ENCODE assay signal across 8 mouse cellular contexts in genomic region chr16:24395100-24395499, GRCm38 (mm10). TPM values are rescaled to one million over a fixed set of nuclear protein-coding genes. Genes with fewer than 3 reads are reported as not detected.
DNase-seq lines count a peak whose midpoint lies in the region; ATAC-seq and TF ChIP-seq lines count a peak whose summit lies in the region.

No protein-coding gene starts in this region.

- DNase-seq in heart, adult 11 months: no peak
- DNase-seq in adipocyte (ENCODE audit: low spot score): peak; percentile 76
- DNase-seq in forebrain, postnatal 0 days: no peak
- DNase-seq in liver, embryonic 11.5 days (ENCODE audit: low spot score): no peak
- no peak for DNase-seq in thymus, postnatal 0 days (ENCODE audit: low spot score)

- ATAC-seq in heart, embryonic 12.5 days (ENCODE audit: insufficient number of reproducible peaks, low FRiP score): no peak
- no peak for ATAC-seq in forebrain, postnatal 0 days
- no peak for ATAC-seq in liver, embryonic 11.5 days (replicated peaks; ENCODE audit: low FRiP score)
- ATAC-seq in granulocyte monocyte progenitor cell, adult 5-6 weeks (replicated peaks; ENCODE audit: poor library complexity, severe bottlenecking): no peak
- ATAC-seq in megakaryocyte-erythroid progenitor cell, adult 5-6 weeks (replicated peaks; ENCODE audit: low FRiP score, low TSS enrichment, poor library complexity, severe bottlenecking): no peak

- no peaks in the 10 kb centered on the region for H3K27me3 ChIP-seq in heart, embryonic 12.5 days (replicated peaks)
- no peaks in the 10 kb centered on the region for H3K27me3 ChIP-seq in forebrain, postnatal 0 days (ENCODE audit: insufficient read depth, low read length)
- peaks cover 10% of the 10 kb centered on the region; the same call in 1 of the 2 replicates for H3K27me3 ChIP-seq in liver, embryonic 11.5 days (replicated peaks; ENCODE audit: control insufficient read depth, insufficient read depth, low read length)

- H3K4me3 ChIP-seq in heart, embryonic 12.5 days: peak overlapping the region; percentile 94
- H3K4me3 ChIP-seq in forebrain, postnatal 0 days (ENCODE audit: low read depth, low read length): no peak overlapping the region
- H3K4me3 ChIP-seq in liver, embryonic 11.5 days (ENCODE audit: low read depth, low read length): peak overlapping the region; percentile 82; the same call in 1 of the 2 replicates

- peak overlapping the region; percentile 99 for H3K27ac ChIP-seq in heart, embryonic 12.5 days (ENCODE audit: poor library complexity, severe bottlenecking)
- no peak overlapping the region for H3K27ac ChIP-seq in forebrain, postnatal 0 days (ENCODE audit: low read depth, low read length)
- no peak overlapping the region for H3K27ac ChIP-seq in liver, embryonic 11.5 days (ENCODE audit: low read depth, low read length)

- H3K9ac ChIP-seq in heart, embryonic 12.5 days: peak overlapping the region; percentile 99
- H3K9ac ChIP-seq in forebrain, postnatal 0 days: no peak overlapping the region
- no peak overlapping the region; the same call in 1 of the 2 replicates for H3K9ac ChIP-seq in liver, embryonic 11.5 days (ENCODE audit: low read depth, low read length)

- WGBS in heart, embryonic 12.5 days: 55% methylated on average over 2 of the region's 2 CpGs
- WGBS in forebrain, postnatal 0 days: 84% methylated on average over 2 of the region's 2 CpGs
- WGBS in liver, embryonic 11.5 days: 69% methylated on average over 2 of the region's 2 CpGs

- no peak for TF ChIP-seq CTCF in forebrain, postnatal 0 days (IDR thresholded peaks at IDR 0.05; ENCODE audit: low read depth)

- peak overlapping the region; percentile 87 for H3K4me2 ChIP-seq in heart, embryonic 12.5 days
- H3K4me2 ChIP-seq in forebrain, postnatal 0 days (ENCODE audit: low read depth): peak overlapping the region; percentile 82; the same call in 1 of the 2 replicates
- H3K4me2 ChIP-seq in liver, embryonic 11.5 days: peak overlapping the region; percentile 84

- peaks cover 67% of the 10 kb centered on the region for H3K4me1 ChIP-seq in heart, embryonic 12.5 days (replicated peaks)
- H3K4me1 ChIP-seq in forebrain, postnatal 0 days (ENCODE audit: insufficient read depth): no peaks in the 10 kb centered on the region
- peaks cover 10% of the 10 kb centered on the region; the same call in 1 of the 2 replicates for H3K4me1 ChIP-seq in liver, embryonic 11.5 days (replicated peaks; ENCODE audit: control insufficient read depth, insufficient read depth, low read length)

- H3K36me3 ChIP-seq in heart, embryonic 12.5 days: no peaks in the 10 kb centered on the region
- H3K36me3 ChIP-seq in forebrain, postnatal 0 days (ENCODE audit: insufficient read depth): no peaks in the 10 kb centered on the region
- no peaks in the 10 kb centered on the region for H3K36me3 ChIP-seq in liver, embryonic 11.5 days (ENCODE audit: control insufficient read depth, insufficient read depth, low read length)

- no peaks in the 10 kb centered on the region for H3K9me3 ChIP-seq in heart, embryonic 12.5 days (replicated peaks)
- H3K9me3 ChIP-seq in forebrain, postnatal 0 days (ENCODE audit: low read length): no peaks in the 10 kb centered on the region
- no peaks in the 10 kb centered on the region for H3K9me3 ChIP-seq in liver, embryonic 11.5 days (ENCODE audit: control insufficient read depth, low read length)

RNA-seq across cellular contexts. Expression of gene Lpp, which starts 1.8 kb away (rescaled TPM):
- 50.0 and 58.0 TPM in 2 replicates for polyA plus RNA-seq in heart, embryonic 12.5 days (2016; fragmentation: Nextera tagmentation; extraction: Ambion mirVana)
- total RNA-seq in forebrain, postnatal 0 days (2014; rRNA removed): 6.0 and 9.4 TPM in 2 replicates
- polyA plus RNA-seq in forebrain, postnatal 0 days (2015; fragmentation: Nextera tagmentation; extraction: Ambion mirVana): 2.6 and 6.2 TPM in 2 replicates
- 19.5 and 21.2 TPM in 2 replicates for polyA plus RNA-seq in liver, embryonic 11.5 days (2014; fragmentation: Nextera tagmentation; extraction: Ambion mirVana)
- total RNA-seq in granulocyte monocyte progenitor cell, adult 5-6 weeks (2014; fragmentation: Nextera tagmentation): 3.5 and 4.9 TPM in 2 replicates
- total RNA-seq in granulocyte monocyte progenitor cell, adult 5-6 weeks (2017): 1.9 and 3.2 TPM in 2 replicates
- polyA plus RNA-seq in thymus, postnatal 0 days (2015; fragmentation: Nextera tagmentation; extraction: Ambion mirVana): 12.3 and 17.1 TPM in 2 replicates
- 3.3 and 4.5 TPM in 2 replicates for total RNA-seq in megakaryocyte-erythroid progenitor cell, adult 5-6 weeks (2014; fragmentation: Nextera tagmentation)
- total RNA-seq in megakaryocyte-erythroid progenitor cell, adult 5-6 weeks (2017): 0.47 and 2.4 TPM in 2 replicates
